Mouse (Mus musculus) neutrophil, adult 59 days (primary cell): ENCODE data around the gene C8b. TPM values are rescaled to one million over a fixed set of nuclear protein-coding genes. Genes with fewer than 3 reads are reported as not detected.

Experiments
- total RNA-seq, 2 experiments: library from RNA; stranded (reverse); gene quantifications; 1 replicate in 1 of 2; 2 replicates in 1 of 2; pipeline ENCODE4 v1.2.4; 2023

The C8b gene
- total RNA-seq: not detected

GRCm38 (mm10) chr4:104766065-104766464 lies at the start of gene C8b:
C8b (plus strand) TSS chr4:104766317.

Other genes with a start within 250 kb of the C8b start
- gene Gm17662, start 91.0 kb downstream of the C8b start, total RNA-seq: not detected
- gene C8a, start 110.1 kb downstream of the C8b start, total RNA-seq: not detected
- not detected for gene Fyb2, start 147.1 kb downstream of the C8b start, total RNA-seq